Mouse (Mus musculus): ENCODE measurements around the gene Mal.

- no peak for TF ChIP-seq POLR2A (IDR thresholded peaks at IDR 0.05; ENCODE audit: low read depth, low read length)
- no peak for TF ChIP-seq CTCF (IDR thresholded peaks at IDR 0.05; ENCODE audit: extremely low read depth, insufficient read depth, insufficient read length, insufficient replicate concordance)
Observed at GRCm38 (mm10) chr2:127646875-127647274, 9.6 kb downstream of the Mal start.
